In genomic region chr11:70280441-70280840, GRCm38 (mm10) we compare ENCODE assay signal across 11 mouse cellular contexts. TPM values are rescaled to one million over a fixed set of nuclear protein-coding genes. Genes with fewer than 3 reads are reported as not detected.
DNase-seq lines count a peak whose midpoint lies in the region; ATAC-seq lines count a peak whose summit lies in the region.
"Had no signal": no experiment of that assay in that cellular context is flagged by ENCODE, and none has a peak within 500 bp of the region (broad histone marks: within the 10 kb centered on the region; RNA-seq: fewer than 3 reads in every experiment).

No protein-coding gene starts in this region.

- H3K4me2 ChIP-seq in liver, embryonic 12.5 days = no peak overlapping the region
- H3K4me2 ChIP-seq: limb, embryonic 13.5 days had no signal

- no peak overlapping the region for H3K4me3 ChIP-seq in liver, embryonic 12.5 days
- H3K4me3 ChIP-seq: limb, embryonic 13.5 days had no signal

- H3K9me3 ChIP-seq in liver, embryonic 12.5 days (replicated peaks) = no peaks in the 10 kb centered on the region
- H3K9me3 ChIP-seq: limb, embryonic 13.5 days had no signal

- 53% methylated on average over 3 of the region's 3 CpGs for WGBS in liver, embryonic 12.5 days (ENCODE audit: insufficient replicate concordance)

- peak; percentile 25 for DNase-seq in adrenal gland, postnatal 10 days
- DNase-seq in adrenal gland, adult 2 months = no peak
- peak; percentile 39 for DNase-seq in layer of hippocampus, adult 11-12 months (ENCODE audit: low spot score)
- no peak for DNase-seq in layer of hippocampus, postnatal 36 days
- peak; percentile 71 for DNase-seq in lung, postnatal 10 days
- no peak for DNase-seq in urinary bladder, adult 18-20 months (ENCODE audit: low spot score in 2 of 2)
- DNase-seq: cerebellum, adult 11-12 months had no signal

- no peaks in the 10 kb centered on the region for H3K36me3 ChIP-seq in liver, embryonic 12.5 days
- H3K36me3 ChIP-seq: limb, embryonic 13.5 days had no signal

- no peak overlapping the region for H3K27ac ChIP-seq in liver, embryonic 12.5 days
- H3K27ac ChIP-seq: limb, embryonic 13.5 days had no signal

- H3K9ac ChIP-seq in liver, embryonic 12.5 days = no peak overlapping the region
- H3K9ac ChIP-seq: limb, embryonic 13.5 days had no signal

- ATAC-seq in granulocyte monocyte progenitor cell, adult 5-6 weeks (replicated peaks; ENCODE audit: poor library complexity, severe bottlenecking) = peak; percentile 95
- no peak for ATAC-seq in liver, embryonic 12.5 days

- 0 out of 2 replicates have a peak, but pooled peaks cover 4% of the 10 kb centered on the region for H3K27me3 ChIP-seq in liver, embryonic 12.5 days (replicated peaks)
- H3K27me3 ChIP-seq: limb, embryonic 13.5 days had no signal

- H3K4me1 ChIP-seq in liver, embryonic 12.5 days = no peaks in the 10 kb centered on the region

RNA-seq across cellular contexts. Expression of gene Alox12, which starts 25.3 kb away (rescaled TPM):
- 1 to 10 TPM; 2.4 to 2.7 TPM for total RNA-seq in adrenal gland, postnatal 10 days (2021)
- total RNA-seq in adrenal gland, adult 2 months (2021) = 1 to 10 TPM; 1.3 to 1.6 TPM
- polyA plus RNA-seq in adrenal gland, adult 2 months (2012; rRNA removed) = 1.7 and 1.8 TPM in 2 replicates
- not detected for total RNA-seq in layer of hippocampus, postnatal 36 days (2021)
- total RNA-seq in granulocyte monocyte progenitor cell, adult 5-6 weeks (2014; fragmentation: Nextera tagmentation) = not detected in 2 replicates
- total RNA-seq in granulocyte monocyte progenitor cell, adult 5-6 weeks (2017) = not detected in 2 replicates
- polyA plus RNA-seq in liver, embryonic 12.5 days (2016; fragmentation: Nextera tagmentation; extraction: Ambion mirVana) = 24.7 and 26.8 TPM in 2 replicates

RNA-seq across cellular contexts. Expression of gene Rnasek, which starts 40.8 kb away (rescaled TPM):
- total RNA-seq in adrenal gland, postnatal 10 days (2021) = 100 to 1,000 TPM; 139 to 162 TPM
- total RNA-seq in adrenal gland, adult 2 months (2021) = 100 to 1,000 TPM; 220 to 243 TPM
- 332 and 351 TPM in 2 replicates for polyA plus RNA-seq in adrenal gland, adult 2 months (2012; rRNA removed)
- 100 to 1,000 TPM; 242 to 288 TPM for total RNA-seq in layer of hippocampus, postnatal 36 days (2021)
- total RNA-seq in granulocyte monocyte progenitor cell, adult 5-6 weeks (2014; fragmentation: Nextera tagmentation) = 116 and 161 TPM in 2 replicates
- 31.2 and 31.3 TPM in 2 replicates for total RNA-seq in granulocyte monocyte progenitor cell, adult 5-6 weeks (2017)
- polyA plus RNA-seq in liver, embryonic 12.5 days (2016; fragmentation: Nextera tagmentation; extraction: Ambion mirVana) = 159 and 173 TPM in 2 replicates

RNA-seq across cellular contexts. Expression of gene Gm21988, which starts 40.8 kb away (rescaled TPM):
- total RNA-seq in adrenal gland, postnatal 10 days (2021) = 1 to 10 TPM; 4.0 to 4.9 TPM
- 1 to 10 TPM; 3.2 to 6.2 TPM for total RNA-seq in adrenal gland, adult 2 months (2021)
- polyA plus RNA-seq in adrenal gland, adult 2 months (2012; rRNA removed) = 6.9 and 7.8 TPM in 2 replicates
- total RNA-seq in layer of hippocampus, postnatal 36 days (2021) = 1 to 10 TPM; 3.9 to 5.1 TPM
- total RNA-seq in granulocyte monocyte progenitor cell, adult 5-6 weeks (2014; fragmentation: Nextera tagmentation) = 4.7 and 4.8 TPM in 2 replicates
- 0.57 TPM in 1 of 2 replicates, not detected in the other for total RNA-seq in granulocyte monocyte progenitor cell, adult 5-6 weeks (2017)
- polyA plus RNA-seq in liver, embryonic 12.5 days (2016; fragmentation: Nextera tagmentation; extraction: Ambion mirVana) = 6.2 and 7.8 TPM in 2 replicates

RNA-seq across cellular contexts. Expression of gene Alox12e, which starts 42.0 kb away (rescaled TPM):
- not detected for total RNA-seq in adrenal gland, postnatal 10 days (2021)
- not detected for total RNA-seq in adrenal gland, adult 2 months (2021)
- polyA plus RNA-seq in adrenal gland, adult 2 months (2012; rRNA removed) = 0.06 TPM in 1 of 2 replicates, not detected in the other
- total RNA-seq in layer of hippocampus, postnatal 36 days (2021) = not detected
- total RNA-seq in granulocyte monocyte progenitor cell, adult 5-6 weeks (2014; fragmentation: Nextera tagmentation) = not detected in 2 replicates
- total RNA-seq in granulocyte monocyte progenitor cell, adult 5-6 weeks (2017) = not detected in 2 replicates
- polyA plus RNA-seq in liver, embryonic 12.5 days (2016; fragmentation: Nextera tagmentation; extraction: Ambion mirVana) = 0.12 and 0.20 TPM in 2 replicates
- polyA plus RNA-seq: forebrain, embryonic 11.5 days; limb, embryonic 13.5 days had no signal

RNA-seq across cellular contexts. Expression of gene 0610010K14Rik, which starts 42.7 kb away (rescaled TPM):
- 10 to 100 TPM; 58.6 to 62.3 TPM for total RNA-seq in adrenal gland, postnatal 10 days (2021)
- 10 to 100 TPM; 44.7 to 52.1 TPM for total RNA-seq in adrenal gland, adult 2 months (2021)
- 54.7 and 56.2 TPM in 2 replicates for polyA plus RNA-seq in adrenal gland, adult 2 months (2012; rRNA removed)
- 10 to 100 TPM; 41.4 to 45.6 TPM for total RNA-seq in layer of hippocampus, postnatal 36 days (2021)
- 78.5 and 112 TPM in 2 replicates for total RNA-seq in granulocyte monocyte progenitor cell, adult 5-6 weeks (2014; fragmentation: Nextera tagmentation)
- total RNA-seq in granulocyte monocyte progenitor cell, adult 5-6 weeks (2017) = 36.9 and 44.2 TPM in 2 replicates
- 97.4 and 104 TPM in 2 replicates for polyA plus RNA-seq in liver, embryonic 12.5 days (2016; fragmentation: Nextera tagmentation; extraction: Ambion mirVana)

Comparison
In these comparisons a context has a peak if more than half of its experiments do, and no peak if none do; other contexts are left out.
1. DNase-seq: peak in adrenal gland, postnatal 10 days (single experiment), layer of hippocampus, adult 11-12 months (single experiment) and lung, postnatal 10 days (single experiment); none in adrenal gland, adult 2 months (single experiment), layer of hippocampus, postnatal 36 days (0 of 2) and urinary bladder, adult 18-20 months (0 of 2).